Comparison of ENCODE assay signal across 16 mouse cellular contexts in genomic region chr8:119981253-119981652, GRCm38 (mm10). TPM values are rescaled to one million over a fixed set of nuclear protein-coding genes. Genes with fewer than 3 reads are reported as not detected.
DNase-seq lines count a peak whose midpoint lies in the region; ATAC-seq and TF ChIP-seq lines count a peak whose summit lies in the region.
"Had no signal": no experiment of that assay in that cellular context is flagged by ENCODE, and none has a peak within 500 bp of the region (broad histone marks: within the 10 kb centered on the region; RNA-seq: fewer than 3 reads in every experiment).

No protein-coding gene starts in this region.

- no peak for DNase-seq in forebrain, postnatal 0 days
- no peak for DNase-seq in layer of hippocampus, adult 2 months (ENCODE audit: low spot score in 2 of 2)
- DNase-seq in layer of hippocampus, postnatal 14 days (ENCODE audit: low spot score in 2 of 2) = no peak
- DNase-seq in 3T3-L1 (ENCODE audit: low read depth, low spot score) (peak; percentile 33), MEL-GATA-1-ER (ENCODE audit: extremely low read depth, low read depth) (peak; percentile 11)
- DNase-seq in spleen, postnatal 10 days (ENCODE audit: low spot score in 2 of 2) = no peak
- no peak for DNase-seq in ovary, postnatal 36 days (ENCODE audit: low spot score)
- DNase-seq: adrenal gland, adult 8-10 months; cerebellum, adult 11 months; cerebellum, postnatal 25 days; lung, adult 2 months; midbrain, embryonic 14.5 days; thymus, postnatal 14 days had no signal

- no peaks in the 10 kb centered on the region for H3K27me3 ChIP-seq in forebrain, postnatal 0 days (ENCODE audit: insufficient read depth, low read length)
- H3K27me3 ChIP-seq in forebrain, embryonic 16.5 days (replicated peaks; ENCODE audit: control insufficient read depth, insufficient read depth, low read length) = no peaks in the 10 kb centered on the region
- H3K27me3 ChIP-seq: forebrain, embryonic 12.5 days had no signal

- no peaks in the 10 kb centered on the region for H3K4me1 ChIP-seq in forebrain, postnatal 0 days (ENCODE audit: insufficient read depth)
- H3K4me1 ChIP-seq in forebrain, embryonic 16.5 days (replicated peaks; ENCODE audit: control insufficient read depth, insufficient read depth, low read length) = no peaks in the 10 kb centered on the region
- H3K4me1 ChIP-seq: forebrain, embryonic 12.5 days had no signal

- WGBS in forebrain, postnatal 0 days = 77% methylated on average over 4 of the region's 4 CpGs
- 77% methylated on average over 4 of the region's 4 CpGs for WGBS in forebrain, embryonic 16.5 days

- H3K36me3 ChIP-seq in forebrain, postnatal 0 days (ENCODE audit: insufficient read depth) = no peaks in the 10 kb centered on the region
- H3K36me3 ChIP-seq in forebrain, embryonic 16.5 days (ENCODE audit: control insufficient read depth, insufficient read depth) = no peaks in the 10 kb centered on the region
- H3K36me3 ChIP-seq: forebrain, embryonic 12.5 days; hindbrain, embryonic 10.5 days had no signal

- H3K9me3 ChIP-seq in forebrain, postnatal 0 days (ENCODE audit: low read length) = no peaks in the 10 kb centered on the region
- no peaks in the 10 kb centered on the region for H3K9me3 ChIP-seq in forebrain, embryonic 16.5 days (ENCODE audit: control insufficient read depth, low read length)
- H3K9me3 ChIP-seq: forebrain, embryonic 12.5 days; hindbrain, embryonic 10.5 days had no signal

- H3K27ac ChIP-seq in forebrain, postnatal 0 days (ENCODE audit: low read depth, low read length) = no peak overlapping the region
- no peak overlapping the region for H3K27ac ChIP-seq in forebrain, embryonic 16.5 days (ENCODE audit: low read length)
- H3K27ac ChIP-seq in layer of hippocampus, adult 2 months = no peak overlapping the region
- H3K27ac ChIP-seq: forebrain, embryonic 12.5 days; hindbrain, embryonic 10.5 days had no signal

- no peak overlapping the region for H3K4me2 ChIP-seq in forebrain, postnatal 0 days (ENCODE audit: low read depth)
- no peak overlapping the region for H3K4me2 ChIP-seq in forebrain, embryonic 16.5 days (ENCODE audit: low read length)
- H3K4me2 ChIP-seq: forebrain, embryonic 12.5 days had no signal

- peak; percentile 35; the same call in 1 of the 2 replicates for TF ChIP-seq CTCF in forebrain, postnatal 0 days (IDR thresholded peaks at IDR 0.05; ENCODE audit: low read depth)
- TF ChIP-seq CTCF in layer of hippocampus, adult 2 months (conservative IDR thresholded peaks at IDR 0.05) = peak; percentile 52

- ATAC-seq in forebrain, postnatal 0 days = no peak
- no peak for ATAC-seq in forebrain, embryonic 16.5 days

- H3K4me3 ChIP-seq in forebrain, postnatal 0 days (ENCODE audit: low read depth, low read length) = no peak overlapping the region
- H3K4me3 ChIP-seq in forebrain, embryonic 16.5 days (replicated peaks; ENCODE audit: low read length) = no peak overlapping the region
- no peak overlapping the region for H3K4me3 ChIP-seq in layer of hippocampus, adult 2 months
- H3K4me3 ChIP-seq: forebrain, embryonic 12.5 days; hindbrain, embryonic 10.5 days had no signal

- H3K9ac ChIP-seq in forebrain, postnatal 0 days = no peak overlapping the region
- H3K9ac ChIP-seq in forebrain, embryonic 16.5 days (replicated peaks; ENCODE audit: low read depth, low read length) = no peak overlapping the region
- H3K9ac ChIP-seq: forebrain, embryonic 12.5 days had no signal

RNA-seq across cellular contexts. Expression of gene Crispld2, which starts 11.0 kb away (rescaled TPM):
- 2.8 and 11.0 TPM in 2 replicates for total RNA-seq in forebrain, postnatal 0 days (2014; rRNA removed)
- polyA plus RNA-seq in forebrain, postnatal 0 days (2015; fragmentation: Nextera tagmentation; extraction: Ambion mirVana) = 2.1 and 2.5 TPM in 2 replicates
- polyA plus RNA-seq in forebrain, embryonic 16.5 days (2015; fragmentation: Nextera tagmentation; extraction: Ambion mirVana) = 1.2 and 1.5 TPM in 2 replicates
- total RNA-seq in layer of hippocampus, adult 2 months (2021) = 1 to 10 TPM; 2.0 to 2.5 TPM
- total RNA-seq in layer of hippocampus, postnatal 14 days (2021) = 1 to 10 TPM; 1.6 to 2.1 TPM

Comparison
In these comparisons a context has a peak if more than half of its experiments do, and no peak if none do; other contexts are left out.
1. DNase-seq: peak in 3T3-L1 (single experiment) and MEL-GATA-1-ER (single experiment); none in forebrain, postnatal 0 days (single experiment), layer of hippocampus, adult 2 months (0 of 2), layer of hippocampus, postnatal 14 days (0 of 2), spleen, postnatal 10 days (0 of 2) and ovary, postnatal 36 days (single experiment).